Mouse (Mus musculus) layer of hippocampus, adult 18-20 months (tissue): Measurements from ENCODE around the gene Tomm7. TPM values are rescaled to one million over a fixed set of nuclear protein-coding genes. Genes with fewer than 3 reads are reported as not detected.
"Not testable (repeated sequence)": the region's sequence is repeated elsewhere in the genome, so short reads cannot be mapped to it uniquely, and the experiment has no call there.

ENCODE experiments used
- DNase-seq, 2 experiments: peaks; one replicate each; pipeline ENCODE4 v3.0.0; 2022; ENCODE audit warnings: low spot score in 2 of 2
- total RNA-seq, 2 experiments: library from RNA; stranded (reverse); gene quantifications; 2 replicates each; pipeline ENCODE4 v1.2.3; 2021

Tomm7 gene
- total RNA-seq, 2 experiments from 2014 or later = 76.5 to 84.8 TPM

DNA sequence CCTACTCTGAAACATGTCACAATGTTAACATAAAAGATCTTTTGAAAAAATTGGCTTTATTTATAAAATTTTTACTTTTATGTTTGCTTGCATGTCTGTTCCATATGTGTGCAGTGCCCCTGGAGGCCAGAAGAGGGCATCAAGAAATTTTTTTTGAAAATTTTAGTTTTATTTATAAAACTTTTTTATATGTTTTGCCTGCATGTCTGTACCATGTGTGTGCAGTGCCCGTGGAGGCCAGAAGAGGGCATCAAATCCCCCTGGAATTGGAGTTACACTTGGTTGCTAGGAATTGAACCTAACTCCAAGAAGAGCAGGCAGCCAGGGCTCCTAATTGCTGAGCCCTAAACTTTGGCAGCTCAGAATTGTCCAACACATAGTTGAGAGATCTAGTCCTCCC, 9.0 kb upstream of the Tomm7 start:
- DNase-seq = not testable (repeated sequence)

- peak in 1 of 2 experiments; percentile 42 for DNase-seq
These were observed 7.2 kb upstream of the Tomm7 start for GRCm38 (mm10) chr5:23851160-23851555.

- DNase-seq = peak; percentile 79 to 91
These were observed 6.6 kb upstream of the Tomm7 start for GRCm38 (mm10) chr5:23850345-23851159.

DNA sequence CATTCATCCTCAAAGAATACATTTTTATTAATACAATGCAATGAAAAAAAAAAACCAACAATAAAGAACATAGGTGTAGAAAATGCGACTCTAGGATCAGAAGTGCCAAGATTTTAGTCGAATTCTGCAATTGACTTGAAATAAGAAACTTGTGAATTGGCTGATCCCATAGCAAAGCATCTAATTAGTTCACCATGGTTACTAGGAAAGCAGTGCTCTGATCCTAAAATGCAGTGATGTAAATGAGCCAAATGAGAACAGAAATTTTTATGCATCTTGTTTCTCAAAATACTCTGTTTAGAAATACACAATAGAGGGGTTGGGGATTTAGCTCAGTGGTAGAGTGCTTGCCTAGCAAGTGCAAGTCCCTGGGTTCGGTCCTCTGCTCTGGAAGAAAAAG, 1.2 kb upstream of the Tomm7 start:
- no peak for DNase-seq

GRCm38 (mm10) chr5:23844531-23844841, 525 bp upstream of the Tomm7 start:
- DNase-seq = no peak

GRCm38 (mm10) chr5:23838158-23838557, 5.8 kb downstream of the Tomm7 start:
- DNase-seq = no peak

DNA sequence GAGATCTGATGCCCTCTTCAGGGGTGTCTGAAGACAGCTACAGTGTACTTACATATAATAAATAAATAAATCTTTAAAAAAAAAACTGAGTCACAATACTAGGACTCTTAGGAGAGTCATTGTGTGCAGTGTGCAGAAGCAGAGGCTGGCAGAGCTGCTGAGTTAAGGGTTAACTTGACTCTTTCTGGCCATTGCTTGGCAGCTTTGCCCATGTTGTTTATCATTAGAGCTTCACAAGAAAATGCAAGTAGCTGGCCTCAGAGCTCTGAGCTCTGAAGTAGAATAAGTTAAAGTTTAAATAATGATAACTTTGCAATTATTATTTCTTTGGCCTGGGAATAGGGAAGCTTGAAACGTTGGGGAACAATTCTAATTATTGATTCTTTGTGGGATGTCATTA, 8.3 kb downstream of the Tomm7 start:
- DNase-seq = not testable (repeated sequence)

DNA sequence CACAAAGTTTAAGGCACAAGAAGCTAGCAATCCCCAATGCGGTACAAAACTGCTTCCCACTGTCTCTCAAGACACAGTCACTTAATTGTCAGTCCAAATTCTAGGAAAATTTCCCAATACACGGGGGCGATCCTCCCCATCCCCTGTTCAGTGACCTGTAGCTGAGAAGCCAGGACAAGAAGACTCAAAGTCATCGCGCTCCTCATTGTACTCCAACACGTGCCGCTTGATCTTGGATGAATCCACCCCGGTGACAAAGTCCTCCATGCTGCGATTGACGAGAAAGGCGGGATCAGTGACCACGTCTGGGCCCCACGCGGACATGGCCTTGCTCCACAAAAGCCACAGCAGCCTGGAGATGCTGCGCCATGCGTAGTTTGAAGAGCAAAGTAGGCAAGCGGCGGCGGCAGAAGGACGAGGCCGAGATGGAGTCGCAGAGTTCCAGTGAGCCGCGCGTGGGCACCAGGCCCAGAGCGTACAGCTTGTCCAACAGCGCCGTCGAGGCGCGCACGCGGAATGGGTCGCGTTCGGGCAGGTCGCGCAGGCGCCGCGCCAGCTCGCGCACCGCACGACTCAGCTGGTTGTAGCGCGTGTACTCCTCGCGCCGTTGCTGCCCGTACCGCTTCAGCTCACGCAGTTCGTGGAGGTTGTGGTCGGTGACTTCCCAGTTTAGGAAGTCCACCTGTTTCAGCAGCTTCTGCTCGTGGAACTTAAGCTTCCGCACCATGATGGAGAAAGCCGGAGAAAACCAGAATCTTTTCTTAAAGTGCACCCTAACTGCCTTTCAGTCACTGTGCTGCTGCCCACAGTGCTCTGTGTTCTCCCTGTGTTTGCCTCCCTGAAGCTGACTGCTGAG, 12.8 kb downstream of the Tomm7 start:
- DNase-seq = peak; percentile 10 to 30

- peak; percentile 13 to 50 for DNase-seq
These were observed 17.5 kb downstream of the Tomm7 start for GRCm38 (mm10) chr5:23826321-23827004.

GRCm38 (mm10) chr5:23824171-23824733, 19.7 kb downstream of the Tomm7 start:
- DNase-seq = no peak

- DNase-seq = no peak
These were observed 21.7 kb downstream of the Tomm7 start for GRCm38 (mm10) chr5:23822306-23822705.

DNA sequence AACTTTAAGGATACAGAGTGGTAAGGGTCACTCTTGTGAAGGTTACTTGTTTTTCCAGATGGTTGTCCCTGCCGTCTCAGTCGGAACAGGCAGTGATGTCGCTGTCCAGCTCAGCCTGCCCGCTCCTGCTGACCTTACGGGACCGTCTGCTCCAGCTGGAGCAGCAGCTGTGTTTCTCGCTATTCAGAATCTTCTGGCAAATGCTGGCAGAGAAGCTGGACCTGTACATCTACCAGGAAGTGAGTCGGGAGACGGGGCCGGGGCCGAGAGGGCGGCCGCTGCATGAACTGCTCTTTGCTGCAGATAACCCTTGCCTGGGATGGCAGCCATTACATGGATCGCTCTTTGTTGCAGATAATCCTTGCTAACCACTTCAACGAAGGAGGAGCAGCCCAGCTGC, 27.3 kb downstream of the Tomm7 start:
- DNase-seq = peak in 1 of 2 experiments; percentile 19

- no peak for DNase-seq
These were observed 29.1 kb downstream of the Tomm7 start for GRCm38 (mm10) chr5:23814841-23815240.

GRCm38 (mm10) chr5:23792726-23793125, 51.2 kb downstream of the Tomm7 start:
- no peak for DNase-seq

DNA sequence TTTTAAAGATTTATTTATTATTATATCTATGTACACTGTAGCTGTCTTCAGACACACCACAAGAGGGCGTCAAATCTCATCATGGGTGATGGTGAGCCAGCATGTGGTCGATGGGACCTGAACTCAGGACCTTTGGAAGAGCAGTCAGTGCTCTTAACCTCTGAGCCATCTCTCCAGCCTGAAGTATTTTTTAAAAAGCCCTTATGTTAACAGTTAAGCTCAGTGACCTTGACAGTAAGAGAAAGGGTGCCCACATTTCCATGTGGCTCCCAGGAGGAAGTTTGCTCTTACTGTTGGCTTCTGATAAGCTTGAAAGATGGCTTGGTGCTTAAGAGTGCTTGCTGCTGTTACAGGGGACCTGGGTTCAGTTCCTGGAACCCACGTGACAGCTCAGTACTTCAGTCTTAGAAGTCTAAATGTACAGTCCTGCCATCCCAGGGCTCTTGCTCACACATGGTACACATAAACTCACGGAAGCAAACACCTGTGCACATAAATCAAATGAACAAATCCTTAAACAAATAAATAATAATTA, 54.8 kb downstream of the Tomm7 start:
- DNase-seq = no peak

Other genes starting within 250 kb of the Tomm7 start
- 100 to 1,000 TPM; 142 to 148 TPM for gene Srpk2, start 159.5 kb downstream of the Tomm7 start, total RNA-seq
- 10 to 100 TPM; 16.3 to 17.3 TPM for gene Pus7, start 60.5 kb downstream of the Tomm7 start, total RNA-seq
- gene Rint1, start 56.5 kb downstream of the Tomm7 start, total RNA-seq = 10 to 100 TPM; 20.6 to 21.2 TPM
- gene Fam126a, start 186.5 kb upstream of the Tomm7 start, total RNA-seq = 10 to 100 TPM; 25.9 to 26.8 TPM